Mouse (Mus musculus): Measurements from ENCODE around the gene Ttc21b.

DNA sequence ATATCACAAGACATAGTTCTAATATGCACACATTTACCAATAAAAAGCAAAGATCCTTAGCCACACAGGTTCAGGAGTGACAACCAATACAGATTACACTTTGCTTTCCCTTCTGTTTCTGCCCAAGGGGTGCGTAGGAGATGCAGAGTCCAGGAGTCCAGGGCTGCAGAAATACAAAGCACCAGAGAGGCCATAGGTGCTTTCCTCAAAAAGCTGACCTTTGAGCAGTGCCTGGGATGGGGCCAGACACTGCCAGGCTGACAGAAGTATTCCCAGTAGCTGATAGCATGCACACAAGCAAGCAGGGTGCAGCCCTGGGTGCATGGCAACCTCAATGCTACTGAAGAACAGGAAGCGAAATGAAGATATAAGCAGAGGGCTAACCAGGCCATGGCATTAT lies 52.2 kb downstream of the Ttc21b start:
- TF ChIP-seq CTCF (IDR thresholded peaks at IDR 0.05; ENCODE audit: borderline replicate concordance, extremely low read depth, insufficient read depth, insufficient read length) (no peak), POLR2A (IDR thresholded peaks at IDR 0.05; ENCODE audit: borderline replicate concordance, extremely low read depth, insufficient read depth, insufficient read length, poor library complexity, severe bottlenecking) (no peak)
